Mouse (Mus musculus) myocyte (in vitro differentiated cells): ENCODE data around the gene Spata5. TPM values are rescaled to one million over a fixed set of nuclear protein-coding genes. Genes with fewer than 3 reads are reported as not detected.
"Not testable (repeated sequence)": the region's sequence is repeated elsewhere in the genome, so short reads cannot be mapped to it uniquely, and the experiment has no call there.

Experiments used
- H3K27me3 ChIP-seq: one replicate; pipeline ENCODE4 v1.6.1; 2011; ENCODE audit not compliant: control insufficient read depth, insufficient read depth, insufficient read length
- H3K36me3 ChIP-seq: one replicate; pipeline ENCODE4 v1.6.1; 2011; ENCODE audit not compliant: control insufficient read depth, insufficient read depth
- H3K4me2 ChIP-seq: one replicate; pipeline ENCODE4 v1.6.1; 2011; ENCODE audit warnings: low read depth, control low read depth
- H3K4me3 ChIP-seq: one replicate; pipeline ENCODE4 v1.5.1; 2011; ENCODE audit warnings: mild to moderate bottlenecking, control low read depth, moderate library complexity
- H3K79me2 ChIP-seq: one replicate; pipeline ENCODE4 v1.6.1; 2011; ENCODE audit not compliant: control insufficient read depth, insufficient read depth
- H3ac ChIP-seq: one replicate; pipeline ENCODE4 v1.6.1; 2011; ENCODE audit not compliant: control insufficient read depth, insufficient read length
- CEBPB ChIP-seq: IDR thresholded peaks from 2 replicates; pipeline ENCODE4 v1.6.1; 2011; ENCODE audit warnings: mild to moderate bottlenecking, moderate library complexity; ENCODE audit not compliant: poor library complexity, insufficient read depth, severe bottlenecking
- E2F4 ChIP-seq: IDR thresholded peaks from one replicate; pipeline ENCODE4 v1.6.1; 2011; ENCODE audit warnings: mild to moderate bottlenecking, control low read depth, moderate library complexity; ENCODE audit not compliant: insufficient read depth
- MAX ChIP-seq: IDR thresholded peaks from one replicate; pipeline ENCODE4 v1.6.1; 2011; ENCODE audit warnings: low read depth, mild to moderate bottlenecking, control low read depth
- MYOD1 ChIP-seq, 3 experiments: IDR thresholded peaks; one replicate each; pipeline ENCODE4 v1.6.1; 2011; ENCODE audit warnings: control low read depth in 2 of 3, low read depth in 2 of 3, mild to moderate bottlenecking in 2 of 3, moderate library complexity in 1 of 3; ENCODE audit not compliant: insufficient read length in 2 of 3, control insufficient read depth in 1 of 3
- MYOG ChIP-seq, 3 experiments: IDR thresholded peaks; one replicate each; pipeline ENCODE4 v1.6.1; 2011; ENCODE audit warnings: control low read depth in 2 of 3, low read depth in 2 of 3, mild to moderate bottlenecking in 2 of 3; ENCODE audit not compliant: insufficient read length in 2 of 3, control insufficient read depth in 1 of 3, insufficient read depth in 1 of 3
- POLR2A ChIP-seq: IDR thresholded peaks from one replicate; pipeline ENCODE4 v1.6.1; 2011; ENCODE audit warnings: low read depth, mild to moderate bottlenecking, control low read depth, moderate library complexity; ENCODE audit not compliant: insufficient read length
- POLR2AphosphoS2 ChIP-seq: IDR thresholded peaks from one replicate; pipeline ENCODE4 v1.6.1; 2011; ENCODE audit warnings: low read depth, control low read depth; ENCODE audit not compliant: insufficient read length
- REST ChIP-seq: IDR thresholded peaks from one replicate; pipeline ENCODE4 v1.6.1; 2011; ENCODE audit warnings: mild to moderate bottlenecking, control low read depth, moderate library complexity; ENCODE audit not compliant: insufficient read depth, insufficient read length
- SRF ChIP-seq: IDR thresholded peaks from one replicate; pipeline ENCODE4 v1.6.1; 2011; ENCODE audit warnings: low read depth; ENCODE audit not compliant: control insufficient read depth, insufficient read length
- TCF12 ChIP-seq: IDR thresholded peaks from one replicate; pipeline ENCODE4 v1.6.1; 2011; ENCODE audit warnings: mild to moderate bottlenecking, control low read depth; ENCODE audit not compliant: poor library complexity, insufficient read depth, severe bottlenecking
- TCF3 ChIP-seq: IDR thresholded peaks from one replicate; pipeline ENCODE4 v1.6.1; 2011; ENCODE audit warnings: low read depth, control low read depth; ENCODE audit not compliant: insufficient read length
- USF1 ChIP-seq: IDR thresholded peaks from one replicate; pipeline ENCODE4 v1.6.1; 2011; ENCODE audit warnings: low read depth, mild to moderate bottlenecking, control low read depth, moderate library complexity
- polyA plus RNA-seq: library from polyadenylated mRNA; unstranded; fragments of >200 nt; fragmentation: generic; extraction: Trizol; gene quantifications from one replicate; pipeline ENCODE4 v1.2.1, GENCODE M21; 2012; ENCODE audit warnings: missing spikeins

Gene Spata5
- polyA plus RNA-seq, 1 experiment = 24.2 TPM

DNA sequence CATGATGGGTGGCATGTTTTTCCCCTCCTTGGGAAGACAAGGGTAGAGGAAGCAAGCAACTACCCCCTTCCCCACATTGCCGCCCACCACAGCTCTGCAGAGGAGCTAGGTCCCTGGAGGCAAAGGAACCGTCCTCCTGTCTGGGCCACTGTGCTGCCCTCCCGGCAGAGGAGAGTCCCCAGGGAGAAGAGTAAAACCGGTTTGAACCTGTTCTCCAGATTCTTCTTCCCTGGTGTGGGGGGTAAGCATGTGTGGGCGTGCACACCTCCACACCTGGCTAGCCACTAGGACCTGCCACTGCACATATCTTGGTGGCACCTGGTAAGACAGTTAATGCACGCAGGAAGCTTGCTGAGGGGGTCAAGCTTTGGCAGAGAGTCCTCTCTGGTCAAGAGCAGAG is 176.8 kb downstream of the Spata5 start:
- Histone ChIP-seq H3K36me3 (no peaks in the 10 kb centered on the region), H3ac (no peak overlapping the region), H3K4me2 (no peak overlapping the region), H3K4me3 (no peak overlapping the region), H3K27me3 (no peaks in the 10 kb centered on the region), H3K79me2 (no peaks in the 10 kb centered on the region)
- no peak for TF ChIP-seq TCF3
- no peak for TF ChIP-seq E2F4
- TF ChIP-seq MYOD1 (IDR thresholded peaks at IDR 0.05; ENCODE audit: control insufficient read depth in 1 of 3, insufficient read length in 2 of 3, low read depth in 2 of 3) = no peak
- no peak for TF ChIP-seq SRF

DNA sequence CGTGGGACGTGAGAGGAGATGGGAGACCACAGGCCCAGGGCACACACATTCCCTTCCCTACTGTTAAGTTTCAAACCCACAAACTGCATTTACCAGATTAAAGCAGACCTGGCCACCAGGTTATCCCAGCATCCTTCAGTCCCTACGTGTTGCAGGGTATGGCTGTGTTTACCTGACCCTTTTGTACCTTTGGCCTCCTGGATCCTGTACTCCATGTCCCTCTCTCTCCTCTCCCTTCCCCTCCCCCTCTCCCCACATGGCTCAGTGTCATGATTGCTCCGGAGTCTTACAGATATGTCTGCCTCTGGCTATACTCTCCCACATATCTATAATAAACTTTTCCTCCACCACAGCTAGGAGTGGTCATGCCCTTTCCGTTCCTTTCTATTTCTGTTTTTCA is 177.5 kb downstream of the Spata5 start:
- no peak overlapping the region for H3K4me2 ChIP-seq
- H3ac ChIP-seq = no peak overlapping the region
- no peaks in the 10 kb centered on the region for H3K27me3 ChIP-seq
- no peaks in the 10 kb centered on the region for H3K36me3 ChIP-seq
- H3K79me2 ChIP-seq = no peaks in the 10 kb centered on the region
- H3K4me3 ChIP-seq = no peak overlapping the region
- no peak for TF ChIP-seq SRF
- TF ChIP-seq E2F4 = no peak
- TF ChIP-seq REST = no peak
- TF ChIP-seq MYOG (IDR thresholded peaks at IDR 0.05; ENCODE audit: control insufficient read depth in 1 of 3, insufficient read depth in 1 of 3, insufficient read length in 2 of 3, low read depth in 2 of 3) = no peak
- TF ChIP-seq TCF12 = no peak
- no peak for TF ChIP-seq USF1
- TF ChIP-seq MYOD1 (IDR thresholded peaks at IDR 0.05; ENCODE audit: control insufficient read depth in 1 of 3, insufficient read length in 2 of 3, low read depth in 2 of 3) = no peak
- no peak for TF ChIP-seq POLR2A
- no peak for TF ChIP-seq CEBPB
- no peak for TF ChIP-seq MAX
- no peak for TF ChIP-seq TCF3
- no peak for TF ChIP-seq POLR2AphosphoS2

DNA sequence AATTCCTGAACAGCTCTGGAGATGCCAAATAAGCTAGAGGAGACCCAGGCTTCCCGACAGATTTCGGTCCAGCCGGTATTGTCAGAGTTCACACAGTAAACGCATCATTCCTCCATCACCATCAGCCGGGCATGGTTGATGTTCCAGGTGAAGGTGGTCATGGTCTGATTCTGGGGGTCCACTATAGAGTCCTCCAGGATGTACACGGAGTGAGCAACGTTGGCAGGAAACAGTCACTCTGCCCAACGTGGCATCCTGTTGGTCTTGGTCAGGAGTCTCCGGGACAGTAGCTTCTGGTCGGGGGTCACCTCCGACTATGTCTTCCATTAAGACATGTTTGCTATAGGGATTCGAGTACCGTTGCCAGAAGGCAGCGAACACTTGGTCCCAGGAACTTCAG is 179.9 kb downstream of the Spata5 start:
- not testable (repeated sequence) for H3ac ChIP-seq, H3K79me2 ChIP-seq, H3K36me3 ChIP-seq, H3K4me3 ChIP-seq, H3K27me3 ChIP-seq, H3K4me2 ChIP-seq

DNA sequence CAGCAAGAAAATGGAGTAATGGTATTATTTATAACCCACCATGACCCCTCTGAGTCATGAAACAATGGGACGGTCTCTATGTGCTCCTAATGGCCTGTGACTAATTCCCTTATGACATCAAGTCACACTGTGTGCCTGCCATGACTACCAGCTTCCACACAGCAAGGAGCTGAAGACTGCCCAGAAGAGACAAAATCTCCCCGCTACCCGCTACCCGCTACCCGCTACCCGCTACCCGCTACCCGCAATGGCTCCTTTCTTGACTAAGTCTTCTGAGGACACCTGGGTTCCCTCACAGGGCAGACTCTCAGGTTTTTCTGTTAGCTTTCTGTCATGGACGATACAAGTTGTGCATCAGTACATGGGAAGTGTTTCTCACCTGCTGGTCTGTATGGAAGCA is 182.7 kb downstream of the Spata5 start:
- Histone ChIP-seq H3K4me2 (no peak overlapping the region), H3K27me3 (no peaks in the 10 kb centered on the region), H3K36me3 (no peaks in the 10 kb centered on the region), H3K4me3 (no peak overlapping the region), H3ac (no peak overlapping the region), H3K79me2 (no peaks in the 10 kb centered on the region)
- TF ChIP-seq E2F4 (no peak), REST (no peak), MYOG (IDR thresholded peaks at IDR 0.05; ENCODE audit: control insufficient read depth in 1 of 3, insufficient read depth in 1 of 3, insufficient read length in 2 of 3, low read depth in 2 of 3) (no peak), MYOD1 (IDR thresholded peaks at IDR 0.05; ENCODE audit: control insufficient read depth in 1 of 3, insufficient read length in 2 of 3, low read depth in 2 of 3) (no peak), MAX (no peak), SRF (no peak), TCF3 (no peak), TCF12 (no peak), USF1 (no peak)

DNA sequence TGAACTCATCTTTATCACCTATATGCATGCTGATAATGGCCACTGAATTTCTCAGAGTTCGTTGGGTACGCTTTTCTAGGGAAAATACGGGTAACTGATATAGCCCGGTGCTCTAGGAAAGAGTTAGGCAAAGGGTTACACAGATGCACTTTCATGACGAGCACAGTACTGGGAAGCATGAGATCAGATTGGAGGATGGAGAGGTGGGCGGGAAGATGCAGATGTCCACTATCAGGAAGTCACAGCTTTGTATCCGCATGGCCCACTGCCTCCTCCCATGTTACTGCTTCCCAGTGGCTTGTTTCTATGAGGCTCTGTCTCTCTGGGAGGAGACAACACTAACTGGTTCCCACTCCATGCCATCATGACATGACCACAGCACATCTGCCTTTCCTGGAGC is 183.2 kb downstream of the Spata5 start:
- Histone ChIP-seq H3K36me3 (no peaks in the 10 kb centered on the region), H3K79me2 (no peaks in the 10 kb centered on the region), H3ac (no peak overlapping the region), H3K4me3 (no peak overlapping the region), H3K27me3 (no peaks in the 10 kb centered on the region), H3K4me2 (no peak overlapping the region)
- TF ChIP-seq TCF3 (no peak), MAX (no peak), REST (no peak), CEBPB (no peak), TCF12 (no peak), MYOG (IDR thresholded peaks at IDR 0.05; ENCODE audit: control insufficient read depth in 1 of 3, insufficient read depth in 1 of 3, insufficient read length in 2 of 3, low read depth in 2 of 3) (no peak), E2F4 (no peak)

DNA sequence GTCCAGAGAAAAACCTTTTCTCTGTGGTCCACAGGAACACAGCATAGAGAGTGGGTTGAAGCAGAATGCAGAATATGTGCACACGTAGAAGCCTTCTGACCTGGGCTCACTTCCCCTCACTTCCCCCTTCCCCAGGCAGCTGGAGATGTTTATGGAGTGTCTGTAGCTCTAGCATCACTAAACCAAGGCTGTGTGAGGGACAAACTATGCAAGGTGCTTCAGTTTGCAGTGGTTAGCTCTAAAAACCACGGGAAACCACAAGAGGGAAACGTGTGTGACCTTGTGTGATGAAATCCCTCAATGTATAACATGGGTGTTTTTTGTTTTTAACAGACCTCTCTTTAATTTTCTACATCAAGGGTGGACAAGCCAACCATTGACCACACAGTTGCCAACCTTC is 183.8 kb downstream of the Spata5 start:
- Histone ChIP-seq H3K4me3 (no peak overlapping the region), H3K4me2 (no peak overlapping the region), H3K27me3 (no peaks in the 10 kb centered on the region), H3K79me2 (no peaks in the 10 kb centered on the region), H3ac (no peak overlapping the region), H3K36me3 (no peaks in the 10 kb centered on the region)
- no peak for TF ChIP-seq POLR2A
- no peak for TF ChIP-seq POLR2AphosphoS2
